Mouse (Mus musculus) intestine, embryonic 14.5 days (tissue): ENCODE measurements around the gene Zbtb45. TPM values are rescaled to one million over a fixed set of nuclear protein-coding genes. Genes with fewer than 3 reads are reported as not detected.

ENCODE experiments used
- ATAC-seq: fragments of 200-750 bp; cut with Nextera tagmentation; replicated peaks from 2 replicates; pipeline ENCODE4 v1.8.0; 2017; ENCODE audit warnings: low read depth, moderate number of reproducible peaks, moderate TSS enrichment, moderate library complexity; ENCODE audit not compliant: low FRiP score, low TSS enrichment
- DNase-seq: peaks from one replicate; pipeline ENCODE4 v3.0.0-alpha.2; 2018; ENCODE audit warnings: low spot score
- H3K27ac ChIP-seq: fragments of 300-500 bp; sonication (generic); 2 replicates; pipeline ENCODE4 v1.5.1; 2014; ENCODE audit warnings: low read depth, mild to moderate bottlenecking, control low read depth
- H3K27me3 ChIP-seq: fragments of 300-500 bp; sonication (generic); replicated peaks from 2 replicates; pipeline ENCODE4 v1.6.1; 2014; ENCODE audit warnings: low read length, control low read depth; ENCODE audit not compliant: control insufficient read depth, insufficient read depth
- H3K36me3 ChIP-seq: fragments of 300-500 bp; sonication (generic); 2 replicates; pipeline ENCODE4 v1.6.1; 2014; ENCODE audit warnings: low read length, control low read depth; ENCODE audit not compliant: control insufficient read depth, insufficient read depth
- H3K4me1 ChIP-seq: fragments of 300-500 bp; sonication (generic); replicated peaks from 2 replicates; pipeline ENCODE4 v1.6.1; 2014; ENCODE audit warnings: low read length, control low read depth, mixed read lengths; ENCODE audit not compliant: control insufficient read depth, insufficient read depth
- H3K4me2 ChIP-seq: fragments of 300-500 bp; sonication (generic); 2 replicates; pipeline ENCODE4 v1.6.1; 2014; ENCODE audit warnings: low read length
- H3K4me3 ChIP-seq: fragments of 300-500 bp; sonication (generic); 2 replicates; pipeline ENCODE4 v1.5.1; 2014; ENCODE audit warnings: low read depth, low read length, control low read depth, mixed read lengths
- H3K9ac ChIP-seq: fragments of 300-500 bp; sonication (generic); 2 replicates; pipeline ENCODE4 v1.6.1; 2014; ENCODE audit warnings: mild to moderate bottlenecking, low read length
- H3K9me3 ChIP-seq: fragments of 300-500 bp; sonication (generic); 2 replicates; pipeline ENCODE4 v1.6.1; 2016; ENCODE audit warnings: low read length, control low read depth; ENCODE audit not compliant: control insufficient read depth
- WGBS: fragments of 180-500 bp; shearing (Covaris S2); extraction: QIAGEN DNeasy Blood & Tissue Kit; methylation state at CpG from one replicate; pipeline ENCODE4 v1.1.7; 2014; 5-methylcytosine and 5-hydroxymethylcytosine counted together
- polyA plus RNA-seq: library from polyadenylated mRNA; unstranded; fragments of >200 nt; fragmentation: Nextera tagmentation; extraction: Ambion mirVana; gene quantifications from 2 replicates; pipeline ENCODE4 v1.2.1, GENCODE M21; 2014

Zbtb45 gene
- polyA plus RNA-seq, 1 experiment from 2014 or later, result 26.9 TPM

GRCm38 (mm10) chr7:13044254-13044625, 34.4 kb upstream of the Zbtb45 start:
- ATAC-seq (no peak), DNase-seq (no peak)
- no peaks in the 10 kb centered on the region for H3K36me3 ChIP-seq
- H3K4me3 ChIP-seq, result peak overlapping the region; percentile 49
- H3K27me3 ChIP-seq, result peaks cover 42% of the 10 kb centered on the region
- 5% methylated on average over 23 of the region's 23 CpGs for WGBS
- H3K9ac ChIP-seq, result peak overlapping the region; percentile 56
- H3K27ac ChIP-seq, result no peak overlapping the region
- H3K9me3 ChIP-seq, result peaks cover 6% of the 10 kb centered on the region; the same call in 1 of the 2 replicates
- H3K4me2 ChIP-seq, result peak overlapping the region; percentile 92
- H3K4me1 ChIP-seq, result peaks cover 8% of the 10 kb centered on the region

GRCm38 (mm10) chr7:13043445-13044253, 33.8 kb upstream of the Zbtb45 start:
- peak overlapping the region; percentile 56 for H3K9ac ChIP-seq
- DNase-seq, result peak; percentile 76

GRCm38 (mm10) chr7:13043120-13043444, 33.2 kb upstream of the Zbtb45 start:
- Histone ChIP-seq H3K9ac (no peak overlapping the region), H3K36me3 (no peaks in the 10 kb centered on the region), H3K4me2 (peak overlapping the region; percentile 92), H3K4me1 (peaks cover 15% of the 10 kb centered on the region), H3K27me3 (peaks cover 42% of the 10 kb centered on the region), H3K4me3 (peak overlapping the region; percentile 49), H3K27ac (no peak overlapping the region), H3K9me3 (peaks cover 6% of the 10 kb centered on the region; the same call in 1 of the 2 replicates)
- no peak for ATAC-seq
- 38% methylated on average over 16 of the region's 16 CpGs for WGBS
- DNase-seq, result peak; percentile 51

More at GRCm38 (mm10) chr7:13043445-13044253, 33.8 kb upstream of the Zbtb45 start:
- Histone ChIP-seq H3K4me1 (peaks cover 14% of the 10 kb centered on the region), H3K4me2 (peak overlapping the region; percentile 92), H3K27me3 (peaks cover 42% of the 10 kb centered on the region), H3K36me3 (no peaks in the 10 kb centered on the region), H3K27ac (no peak overlapping the region), H3K4me3 (peak overlapping the region; percentile 49), H3K9me3 (peaks cover 6% of the 10 kb centered on the region; the same call in 1 of the 2 replicates)
- 0 out of 2 replicates have a peak, but pooled peaks have one; percentile 13 for ATAC-seq
- WGBS, result 4% methylated on average over 86 of the region's 88 CpGs

DNA sequence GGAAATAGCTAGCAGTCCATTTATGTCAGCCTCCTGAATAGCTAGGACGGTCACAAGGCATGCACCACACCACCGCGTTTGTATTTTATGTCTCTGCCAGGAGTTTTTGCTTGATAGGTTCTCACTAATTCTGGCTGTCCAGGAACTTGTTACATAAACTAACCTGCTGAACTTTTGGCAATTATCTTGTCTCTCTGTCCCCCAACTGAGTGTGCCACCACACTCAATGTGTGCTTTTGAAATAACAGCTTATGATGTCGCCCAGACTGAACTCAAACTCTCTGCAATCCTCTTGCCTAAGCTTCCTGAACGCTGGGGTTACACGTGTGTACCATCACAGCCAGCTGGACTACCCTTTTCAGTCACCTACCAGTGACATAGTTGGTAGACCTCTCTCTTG, 32.7 kb upstream of the Zbtb45 start:
- H3K4me3 ChIP-seq, result no peak overlapping the region
- no peak overlapping the region for H3K4me2 ChIP-seq
- 74% methylated on average over 6 of the region's 6 CpGs for WGBS
- H3K27me3 ChIP-seq, result peaks cover 42% of the 10 kb centered on the region
- peak; percentile 47 for DNase-seq
- peaks cover 6% of the 10 kb centered on the region; the same call in 1 of the 2 replicates for H3K9me3 ChIP-seq
- no peak overlapping the region for H3K27ac ChIP-seq
- no peak for ATAC-seq
- no peaks in the 10 kb centered on the region for H3K36me3 ChIP-seq
- H3K9ac ChIP-seq, result no peak overlapping the region
- H3K4me1 ChIP-seq, result peaks cover 15% of the 10 kb centered on the region

GRCm38 (mm10) chr7:13041256-13041655, 31.4 kb upstream of the Zbtb45 start:
- 71% methylated on average over 1 of the region's 1 CpGs for WGBS
- Histone ChIP-seq H3K4me3 (no peak overlapping the region), H3K4me2 (no peak overlapping the region), H3K27me3 (peaks cover 42% of the 10 kb centered on the region), H3K27ac (no peak overlapping the region), H3K9ac (no peak overlapping the region), H3K9me3 (peaks cover 6% of the 10 kb centered on the region; the same call in 1 of the 2 replicates), H3K4me1 (peaks cover 21% of the 10 kb centered on the region), H3K36me3 (peaks cover 4% of the 10 kb centered on the region)
- DNase-seq (no peak), ATAC-seq (no peak)

DNA sequence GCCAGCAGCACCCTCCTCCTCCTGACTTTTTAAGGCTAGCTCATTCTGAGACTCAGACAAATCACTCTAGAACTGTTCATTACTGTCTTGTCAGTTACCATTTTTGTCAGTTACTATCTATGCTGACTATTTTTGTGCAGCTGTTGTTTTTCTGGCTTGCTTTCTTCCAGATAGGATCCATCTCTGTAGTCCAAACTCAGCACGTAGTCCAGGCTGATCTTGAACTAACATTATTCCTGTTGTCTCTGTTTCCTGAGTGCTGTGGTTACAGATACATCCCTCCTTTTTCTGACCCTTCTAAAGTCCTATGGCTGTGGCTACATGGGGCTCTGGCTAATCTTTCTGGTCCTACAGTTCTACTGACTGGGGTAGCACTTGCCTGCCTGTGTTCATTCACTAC, 29.3 kb upstream of the Zbtb45 start:
- no peak for DNase-seq
- Histone ChIP-seq H3K4me2 (peak overlapping the region; percentile 72), H3K36me3 (peaks cover 16% of the 10 kb centered on the region), H3K4me1 (peaks cover 24% of the 10 kb centered on the region), H3K9ac (peak overlapping the region; percentile 94), H3K27ac (peak overlapping the region; percentile 100), H3K27me3 (peaks cover 28% of the 10 kb centered on the region), H3K9me3 (peaks cover 6% of the 10 kb centered on the region; the same call in 1 of the 2 replicates), H3K4me3 (peak overlapping the region; percentile 61)
- ATAC-seq, result no peak
- WGBS, result 86% methylated on average over 1 of the region's 1 CpGs

DNA sequence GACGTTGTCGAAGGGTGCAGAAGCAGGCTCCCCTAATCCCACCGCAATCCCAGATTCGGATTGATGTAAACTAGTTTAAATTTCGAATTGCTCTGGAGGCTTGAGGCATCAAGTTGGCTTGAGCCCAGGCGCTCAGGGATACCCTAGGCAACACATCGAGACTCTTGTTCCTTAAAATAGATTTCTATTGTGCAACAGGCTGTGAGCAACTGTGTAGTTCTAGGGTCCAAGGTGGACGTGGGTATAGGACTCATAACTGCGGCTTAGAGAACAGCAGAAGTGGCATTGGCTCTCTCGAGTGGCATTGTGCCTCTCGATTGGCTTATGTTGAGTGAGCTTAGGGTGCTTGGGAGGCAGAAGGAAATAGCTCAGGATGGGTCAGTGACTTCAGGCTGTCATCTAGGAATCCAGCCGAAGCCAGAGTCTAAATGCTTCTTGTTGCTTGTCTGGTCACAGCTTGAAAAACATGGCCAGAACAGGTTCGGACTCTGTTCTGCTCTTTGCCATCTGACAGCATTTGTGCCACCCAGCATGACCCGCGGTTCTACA, 28.9 kb upstream of the Zbtb45 start:
- ATAC-seq, result no peak
- H3K9ac ChIP-seq, result peak overlapping the region; percentile 94
- peaks cover 6% of the 10 kb centered on the region; the same call in 1 of the 2 replicates for H3K9me3 ChIP-seq
- no peak for DNase-seq
- peaks cover 23% of the 10 kb centered on the region for H3K27me3 ChIP-seq
- H3K27ac ChIP-seq, result peak overlapping the region; percentile 100
- WGBS, result 18% methylated on average over 15 of the region's 15 CpGs
- peak overlapping the region; percentile 72 for H3K4me2 ChIP-seq
- peaks cover 26% of the 10 kb centered on the region for H3K4me1 ChIP-seq
- peak overlapping the region; percentile 61 for H3K4me3 ChIP-seq
- H3K36me3 ChIP-seq, result peaks cover 16% of the 10 kb centered on the region

- DNase-seq, result peak; percentile 99
- Histone ChIP-seq H3K9ac (peak within 1 kb of the TSS; percentile 94), H3K9me3 (peaks cover 2% of the 10 kb centered on the region; the same call in 1 of the 2 replicates), H3K36me3 (peaks cover 23% of the 10 kb centered on the region), H3K4me3 (peak within 1 kb of the TSS; percentile 61), H3K27ac (peak within 1 kb of the TSS; percentile 100), H3K4me1 (peaks cover 29% of the 10 kb centered on the region), H3K4me2 (peak within 1 kb of the TSS; percentile 80), H3K27me3 (peaks cover 17% of the 10 kb centered on the region)
- ATAC-seq, result peak; percentile 91
- under 1% methylated on average over 58 of the region's 65 CpGs for WGBS
These were observed 28.2 kb upstream of the Zbtb45 start, which contains the start of gene Ube2m for GRCm38 (mm10) chr7:13037901-13038555. Gene Ube2m (minus strand): TSS chr7:13038275.
